Mouse (Mus musculus): ENCODE data around the gene Rbpms2. TPM values are rescaled to one million over a fixed set of nuclear protein-coding genes. Genes with fewer than 3 reads are reported as not detected.

Gene Rbpms2
- polyA plus RNA-seq, 1 experiment from 2014 or later, result 98.2 TPM

DNA sequence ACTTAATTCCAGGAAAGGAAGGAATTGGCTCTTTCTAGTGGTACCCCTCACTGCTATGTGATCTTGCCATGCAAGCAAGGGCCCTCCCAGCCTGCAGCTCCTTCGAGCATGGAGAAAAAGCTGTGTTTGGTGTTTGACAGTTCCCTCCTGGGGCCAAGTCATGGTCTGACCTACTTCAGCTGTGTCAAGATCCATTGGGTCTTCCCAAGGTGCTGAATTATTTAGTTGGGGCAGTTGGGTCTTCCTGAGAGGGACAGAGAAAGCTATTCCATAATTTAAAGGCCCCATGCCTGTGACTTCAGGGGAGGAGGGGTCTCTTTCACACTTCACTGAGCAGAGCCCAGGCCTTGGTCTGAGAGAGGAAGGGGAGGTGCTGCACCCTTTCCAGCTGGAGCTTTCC lies 32.0 kb downstream of the Rbpms2 start:
- Histone ChIP-seq H3K27ac (no peak overlapping the region), H3K9me3 (replicated peaks) (no peaks in the 10 kb centered on the region), H3K4me2 (no peak overlapping the region), H3K27me3 (no peaks in the 10 kb centered on the region), H3K4me3 (no peak overlapping the region), H3K36me3 (no peaks in the 10 kb centered on the region), H3K4me1 (replicated peaks) (peaks cover 10% of the 10 kb centered on the region), H3K9ac (no peak overlapping the region)
- WGBS, result 67% methylated on average over 1 of the region's 1 CpGs
- ATAC-seq (replicated peaks; ENCODE audit: insufficient number of reproducible peaks, insufficient read depth, low FRiP score, low read depth), result no peak

- WGBS, result 3% methylated on average over 3 of the region's 3 CpGs
- no peak overlapping the region for H3K9ac ChIP-seq
- H3K4me1 ChIP-seq (replicated peaks), result peaks cover 10% of the 10 kb centered on the region
- H3K4me2 ChIP-seq, result no peak overlapping the region
- H3K36me3 ChIP-seq, result no peaks in the 10 kb centered on the region
- no peaks in the 10 kb centered on the region for H3K27me3 ChIP-seq
- no peak overlapping the region for H3K4me3 ChIP-seq
- no peak overlapping the region for H3K27ac ChIP-seq
- H3K9me3 ChIP-seq (replicated peaks), result no peaks in the 10 kb centered on the region
- no peak for ATAC-seq (replicated peaks; ENCODE audit: insufficient number of reproducible peaks, insufficient read depth, low FRiP score, low read depth)
Measured at GRCm38 (mm10) chr9:65664163-65664562, 34.7 kb downstream of the Rbpms2 start.

- H3K27ac ChIP-seq, result no peak overlapping the region
- H3K27me3 ChIP-seq, result no peaks in the 10 kb centered on the region
- H3K4me1 ChIP-seq (replicated peaks), result peaks cover 7% of the 10 kb centered on the region
- no peaks in the 10 kb centered on the region for H3K36me3 ChIP-seq
- ATAC-seq (replicated peaks; ENCODE audit: insufficient number of reproducible peaks, insufficient read depth, low FRiP score, low read depth), result no peak
- 12% methylated on average over 5 of the region's 5 CpGs for WGBS
- H3K4me3 ChIP-seq, result no peak overlapping the region
- H3K9me3 ChIP-seq (replicated peaks), result no peaks in the 10 kb centered on the region
- H3K9ac ChIP-seq, result no peak overlapping the region
- no peak overlapping the region for H3K4me2 ChIP-seq
Measured at GRCm38 (mm10) chr9:65666042-65666441, 36.6 kb downstream of the Rbpms2 start.

- no peak for ATAC-seq (replicated peaks; ENCODE audit: insufficient number of reproducible peaks, insufficient read depth, low FRiP score, low read depth)
- H3K4me3 ChIP-seq, result no peak within 1 kb of the TSS
- 92% methylated on average over 8 of the region's 8 CpGs for WGBS
Measured at GRCm38 (mm10) chr9:65667701-65668100, 38.3 kb downstream of the Rbpms2 start, which contains the start of gene Oaz2. Oaz2 (plus strand) TSS chr9:65668001.

DNA sequence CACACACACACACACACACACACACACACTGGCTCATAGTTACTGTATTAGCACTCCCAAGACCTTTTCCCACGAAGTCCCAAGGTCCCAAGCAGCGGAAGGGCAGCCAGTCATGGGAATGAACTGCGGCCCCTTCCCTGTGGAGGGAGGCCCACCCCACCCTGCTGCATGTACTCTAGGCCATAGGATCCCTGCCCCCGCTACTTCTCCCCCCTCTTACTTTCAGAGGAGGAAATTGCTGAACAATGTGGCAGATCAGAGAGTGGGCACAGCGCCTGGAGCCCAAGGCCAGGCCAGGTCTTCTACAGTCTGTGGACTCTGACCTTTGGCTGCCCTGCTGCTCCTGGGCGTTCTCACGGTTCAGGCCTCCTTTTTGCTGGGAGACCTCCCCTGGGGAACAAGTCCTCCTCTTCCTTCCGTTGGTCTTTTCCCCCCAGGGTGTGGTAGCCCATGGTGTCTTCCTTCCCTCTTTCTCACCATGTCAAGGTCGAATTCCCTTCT lies 42.0 kb downstream of the Rbpms2 start:
- Histone ChIP-seq H3K9ac (no peak overlapping the region), H3K4me1 (replicated peaks) (peaks cover 17% of the 10 kb centered on the region), H3K4me3 (no peak overlapping the region), H3K4me2 (no peak overlapping the region), H3K27ac (peak overlapping the region; percentile 69), H3K9me3 (replicated peaks) (no peaks in the 10 kb centered on the region), H3K36me3 (no peaks in the 10 kb centered on the region), H3K27me3 (no peaks in the 10 kb centered on the region)
- peak; percentile 48 for ATAC-seq (replicated peaks; ENCODE audit: insufficient number of reproducible peaks, insufficient read depth, low FRiP score, low read depth)
- WGBS, result 48% methylated on average over 9 of the region's 9 CpGs

More at GRCm38 (mm10) chr9:65667701-65668100, 38.3 kb downstream of the Rbpms2 start, which contains the start of gene Oaz2:
- no peaks in the 10 kb centered on the region for H3K9me3 ChIP-seq (replicated peaks)
- H3K27ac ChIP-seq, result no peak within 1 kb of the TSS
- H3K27me3 ChIP-seq, result no peaks in the 10 kb centered on the region
- no peaks in the 10 kb centered on the region for H3K36me3 ChIP-seq
- H3K4me2 ChIP-seq, result no peak within 1 kb of the TSS
- H3K4me1 ChIP-seq (replicated peaks), result peaks cover 14% of the 10 kb centered on the region
- no peak within 1 kb of the TSS for H3K9ac ChIP-seq

GRCm38 (mm10) chr9:65672996-65673395 lies 43.5 kb downstream of the Rbpms2 start:
- H3K4me1 ChIP-seq (replicated peaks), result peaks cover 27% of the 10 kb centered on the region
- WGBS, result 21% methylated on average over 11 of the region's 11 CpGs
- H3K9ac ChIP-seq, result no peak overlapping the region
- H3K27ac ChIP-seq, result peak overlapping the region; percentile 69
- no peaks in the 10 kb centered on the region for H3K9me3 ChIP-seq (replicated peaks)
- H3K36me3 ChIP-seq, result no peaks in the 10 kb centered on the region
- no peak overlapping the region for H3K4me2 ChIP-seq
- H3K4me3 ChIP-seq, result no peak overlapping the region
- no peaks in the 10 kb centered on the region for H3K27me3 ChIP-seq
- no peak for ATAC-seq (replicated peaks; ENCODE audit: insufficient number of reproducible peaks, insufficient read depth, low FRiP score, low read depth)

DNA sequence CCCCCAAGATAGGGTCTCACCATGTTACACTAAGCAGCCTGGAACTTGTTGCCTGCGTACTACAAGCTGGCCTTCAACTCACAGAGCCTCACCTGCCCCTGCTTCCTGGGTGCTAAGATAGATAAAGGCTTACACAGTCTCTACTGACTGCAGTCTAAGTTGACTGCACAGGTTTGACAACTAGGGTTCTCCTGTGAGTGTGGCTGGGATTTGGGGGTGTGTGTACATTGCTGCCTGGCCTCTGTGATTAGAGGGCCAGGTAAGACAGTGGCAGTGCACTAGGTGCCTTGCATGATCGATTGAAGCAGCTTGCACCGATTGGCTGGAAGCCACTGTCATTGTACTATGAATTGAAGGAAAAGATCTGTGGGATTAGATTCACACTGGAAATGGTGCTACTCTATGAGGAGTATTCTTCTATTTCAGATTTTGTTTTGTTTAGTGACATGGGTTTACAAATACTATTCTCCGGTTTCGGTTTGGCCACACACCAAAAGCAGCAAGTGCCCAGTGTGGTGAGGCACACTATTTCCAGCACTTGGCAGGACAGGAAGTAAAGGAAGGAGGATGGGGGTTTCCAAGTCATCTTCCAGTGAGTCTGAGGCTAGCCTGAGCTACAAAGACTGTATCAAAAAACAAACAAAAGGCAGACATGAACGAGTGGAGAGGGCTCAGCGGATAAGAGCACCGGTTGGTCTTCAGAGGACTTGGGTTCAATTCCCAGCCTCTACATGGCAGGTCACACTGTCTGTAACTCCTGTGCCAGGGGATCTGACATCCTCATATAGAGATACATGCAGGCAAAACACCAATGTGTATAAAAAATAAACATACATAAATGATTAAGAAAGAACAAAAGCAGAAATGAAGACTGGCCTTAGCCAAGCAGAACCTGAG lies 46.3 kb downstream of the Rbpms2 start:
- Histone ChIP-seq H3K9me3 (replicated peaks) (no peaks in the 10 kb centered on the region), H3K4me3 (peak overlapping the region; percentile 79), H3K27me3 (no peaks in the 10 kb centered on the region), H3K36me3 (no peaks in the 10 kb centered on the region), H3K4me2 (peak overlapping the region; percentile 84), H3K9ac (peak overlapping the region; percentile 35; the same call in 1 of the 2 replicates), H3K27ac (peak overlapping the region; percentile 50), H3K4me1 (replicated peaks) (peaks cover 55% of the 10 kb centered on the region)
- no peak for ATAC-seq (replicated peaks; ENCODE audit: insufficient number of reproducible peaks, insufficient read depth, low FRiP score, low read depth)
- 47% methylated on average over 8 of the region's 8 CpGs for WGBS

DNA sequence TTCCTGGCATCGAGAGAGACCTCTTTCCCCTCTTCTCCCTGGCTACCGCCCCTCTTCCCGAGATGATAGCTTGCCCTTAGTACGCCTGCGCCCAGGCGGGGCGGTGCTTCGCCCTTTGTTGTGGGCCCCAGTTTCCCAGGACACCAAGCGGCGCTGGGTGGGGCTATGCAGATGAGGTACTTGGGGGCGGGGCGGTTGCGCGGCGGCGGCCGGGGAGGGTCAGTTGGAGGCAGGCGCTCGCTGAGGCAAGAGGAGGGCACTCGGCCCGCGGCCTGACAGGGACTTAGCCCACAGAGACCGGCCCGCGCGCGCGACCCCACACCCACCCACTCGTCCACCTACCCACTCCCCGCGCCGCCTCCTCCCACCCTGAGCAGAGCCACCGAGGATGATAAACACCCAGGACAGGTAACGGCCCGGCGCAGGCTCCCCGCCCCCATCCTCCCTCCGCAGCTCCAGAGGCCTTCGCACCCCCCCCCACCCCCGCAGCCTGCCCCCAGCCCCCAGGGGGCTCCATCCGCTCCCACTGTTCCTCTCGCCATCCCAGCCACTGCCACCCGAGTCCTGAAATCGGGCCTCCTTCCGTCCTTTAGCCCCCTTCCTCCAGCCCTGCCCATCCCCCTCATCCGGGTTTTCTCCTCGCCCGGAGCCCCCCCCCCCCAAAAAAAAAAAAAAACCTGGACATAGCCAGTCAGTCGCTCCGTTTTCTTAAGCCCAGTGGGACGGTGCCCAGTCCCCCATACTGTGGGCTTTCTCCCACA lies 47.1 kb downstream of the Rbpms2 start:
- Histone ChIP-seq H3K4me2 (peak overlapping the region; percentile 84), H3K27ac (peak overlapping the region; percentile 91), H3K4me3 (peak overlapping the region; percentile 79), H3K9me3 (replicated peaks) (no peaks in the 10 kb centered on the region), H3K4me1 (replicated peaks) (peaks cover 60% of the 10 kb centered on the region), H3K27me3 (no peaks in the 10 kb centered on the region), H3K36me3 (no peaks in the 10 kb centered on the region), H3K9ac (peak overlapping the region; percentile 86)
- ATAC-seq (replicated peaks; ENCODE audit: insufficient number of reproducible peaks, insufficient read depth, low FRiP score, low read depth), result peak; percentile 95
- WGBS, result under 1% methylated on average over 35 of the region's 51 CpGs

GRCm38 (mm10) chr9:65677119-65677462 lies 47.6 kb downstream of the Rbpms2 start:
- no peaks in the 10 kb centered on the region for H3K27me3 ChIP-seq
- peaks cover 62% of the 10 kb centered on the region for H3K4me1 ChIP-seq (replicated peaks)
- H3K36me3 ChIP-seq, result no peaks in the 10 kb centered on the region
- no peak for ATAC-seq (replicated peaks; ENCODE audit: insufficient number of reproducible peaks, insufficient read depth, low FRiP score, low read depth)
- H3K9ac ChIP-seq, result peak overlapping the region; percentile 86
- peak overlapping the region; percentile 79 for H3K4me3 ChIP-seq
- 4% methylated on average over 3 of the region's 3 CpGs for WGBS
- no peaks in the 10 kb centered on the region for H3K9me3 ChIP-seq (replicated peaks)
- H3K27ac ChIP-seq, result peak overlapping the region; percentile 91
- peak overlapping the region; percentile 84 for H3K4me2 ChIP-seq

DNA sequence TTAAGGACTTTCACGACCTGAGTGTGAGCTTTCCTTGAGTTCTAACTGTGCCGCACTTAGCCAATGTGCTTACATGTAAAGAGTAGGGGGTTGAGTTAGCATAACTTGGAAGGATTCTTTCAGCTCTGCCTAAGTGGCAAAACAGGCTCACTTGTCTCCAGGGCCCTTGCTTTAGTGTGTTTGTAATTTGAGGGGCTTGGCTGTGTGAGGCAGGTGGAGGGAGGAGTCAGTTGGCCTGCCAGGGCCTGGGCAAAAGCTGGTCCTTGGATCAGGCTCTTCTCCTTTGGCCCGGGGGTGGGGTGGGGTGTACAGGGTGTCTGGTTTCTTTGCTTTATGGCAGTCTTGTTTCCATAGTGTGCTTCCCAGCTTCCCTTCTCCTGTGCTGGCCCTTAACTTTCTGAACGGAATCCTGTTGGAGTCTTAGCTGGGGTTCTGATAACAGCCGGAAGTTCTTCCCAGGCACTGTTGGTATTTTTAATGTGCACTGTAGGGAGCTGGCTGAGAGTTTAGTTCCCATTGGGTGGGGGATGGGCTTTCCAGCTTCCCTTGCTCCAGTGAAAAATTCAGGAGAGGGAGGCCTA lies 49.8 kb downstream of the Rbpms2 start:
- 0 out of 2 replicates have a peak, but pooled peaks have one; percentile 8 for ATAC-seq (replicated peaks; ENCODE audit: insufficient number of reproducible peaks, insufficient read depth, low FRiP score, low read depth)
- Histone ChIP-seq H3K4me3 (peak overlapping the region; percentile 79), H3K9ac (peak overlapping the region; percentile 48), H3K36me3 (no peaks in the 10 kb centered on the region), H3K27me3 (no peaks in the 10 kb centered on the region), H3K4me2 (peak overlapping the region; percentile 84), H3K4me1 (replicated peaks) (peaks cover 61% of the 10 kb centered on the region), H3K27ac (peak overlapping the region; percentile 91), H3K9me3 (replicated peaks) (no peaks in the 10 kb centered on the region)
- 16% methylated on average over 5 of the region's 5 CpGs for WGBS

All from heart, embryonic 15.5 days (tissue).